Mouse (Mus musculus) embryonic fibroblast, embryonic 13.5 days (primary cell): Measurements from ENCODE around the gene Calr4.

Experiments used
- CTCF ChIP-seq: IDR thresholded peaks from 2 replicates; pipeline ENCODE4 v1.5.1; 2011; ENCODE audit warnings: mild to moderate bottlenecking, control low read depth, low read length, moderate library complexity, borderline replicate concordance; ENCODE audit not compliant: insufficient read depth
- POLR2A ChIP-seq: IDR thresholded peaks from 2 replicates; pipeline ENCODE4 v1.6.1; 2011; ENCODE audit warnings: low read depth, mild to moderate bottlenecking, control low read depth, low read length, moderate library complexity

- no peak for TF ChIP-seq CTCF
- no peak for TF ChIP-seq POLR2A
Observed at GRCm38 (mm10) chr4:109245016-109245620, 10.8 kb downstream of the Calr4 start.
